Mouse (Mus musculus): ENCODE data around the gene Nbea. TPM values are rescaled to one million over a fixed set of nuclear protein-coding genes. Genes with fewer than 3 reads are reported as not detected.

The Nbea gene
- total RNA-seq, 1 experiment: 9.1 TPM

GRCm38 (mm10) chr3:56181025-56181424 is 2.5 kb downstream of the Nbea start:
- DNase-seq (ENCODE audit: low read depth, low spot score): no peak
- TF ChIP-seq ZNF384 (IDR thresholded peaks at IDR 0.05; ENCODE audit: low read depth, low read length) (no peak), MAFK (IDR thresholded peaks at IDR 0.05; ENCODE audit: insufficient read depth, low read depth, low read length) (no peak), ZC3H11A (IDR thresholded peaks at IDR 0.05; ENCODE audit: borderline replicate concordance, low read depth, low read length) (no peak), HCFC1 (IDR thresholded peaks at IDR 0.05; ENCODE audit: borderline replicate concordance, insufficient read depth, low read length) (no peak), CHD2 (IDR thresholded peaks at IDR 0.05; ENCODE audit: low read depth, low read length) (no peak)
- Histone ChIP-seq H3K4me1 (ENCODE audit: control insufficient read depth in 2 of 2, insufficient read depth in 2 of 2, low read length in 2 of 2, poor library complexity in 1 of 2) (no peaks in the 10 kb centered on the region), H3K9ac (ENCODE audit: insufficient read depth, low read depth, low read length, poor library complexity, severe bottlenecking) (no peak overlapping the region), H3K4me3 (ENCODE audit: insufficient read depth in 1 of 2, low read depth in 1 of 2, low read length in 2 of 2, poor library complexity in 1 of 2, severe bottlenecking in 1 of 2) (no peak overlapping the region), H3K9me3 (ENCODE audit: control insufficient read depth, insufficient read depth, low read depth, low read length) (no peaks in the 10 kb centered on the region), H3K36me3 (ENCODE audit: control insufficient read depth, insufficient read depth, low read length, poor library complexity, severe bottlenecking) (no peaks in the 10 kb centered on the region), H3K27ac (ENCODE audit: insufficient read depth, low read depth, low read length, poor library complexity, severe bottlenecking) (no peak overlapping the region)
- in situ Hi-C loops (cut with MboI; ENCODE audit: low sequenced_read_pairs in 2 of 2, unreplicated experiment in 2 of 2): no loop called here

- TF ChIP-seq MAFK (IDR thresholded peaks at IDR 0.05; ENCODE audit: insufficient read depth, low read depth, low read length): no peak
- TF ChIP-seq HCFC1 (IDR thresholded peaks at IDR 0.05; ENCODE audit: borderline replicate concordance, insufficient read depth, low read length): no peak
- TF ChIP-seq CHD2 (IDR thresholded peaks at IDR 0.05; ENCODE audit: low read depth, low read length): no peak
- no peak for TF ChIP-seq ZC3H11A (IDR thresholded peaks at IDR 0.05; ENCODE audit: borderline replicate concordance, low read depth, low read length)
- TF ChIP-seq ZNF384 (IDR thresholded peaks at IDR 0.05; ENCODE audit: low read depth, low read length): no peak
- no peak overlapping the region for H3K27ac ChIP-seq (ENCODE audit: insufficient read depth, low read depth, low read length, poor library complexity, severe bottlenecking)
These were observed 25.6 kb downstream of the Nbea start for GRCm38 (mm10) chr3:56157864-56158263.

GRCm38 (mm10) chr3:56126674-56127073 is 56.8 kb downstream of the Nbea start:
- TF ChIP-seq MAFK (IDR thresholded peaks at IDR 0.05; ENCODE audit: insufficient read depth, low read depth, low read length): no peak
- TF ChIP-seq ZNF384 (IDR thresholded peaks at IDR 0.05; ENCODE audit: low read depth, low read length): no peak
- TF ChIP-seq CHD2 (IDR thresholded peaks at IDR 0.05; ENCODE audit: low read depth, low read length): no peak
- no peak for TF ChIP-seq HCFC1 (IDR thresholded peaks at IDR 0.05; ENCODE audit: borderline replicate concordance, insufficient read depth, low read length)
- no peak for TF ChIP-seq ZC3H11A (IDR thresholded peaks at IDR 0.05; ENCODE audit: borderline replicate concordance, low read depth, low read length)
- H3K4me1 ChIP-seq (ENCODE audit: control insufficient read depth in 2 of 2, insufficient read depth in 2 of 2, low read length in 2 of 2, poor library complexity in 1 of 2): no peaks in the 10 kb centered on the region
- H3K9ac ChIP-seq (ENCODE audit: insufficient read depth, low read depth, low read length, poor library complexity, severe bottlenecking): no peak overlapping the region
- no peaks in the 10 kb centered on the region for H3K36me3 ChIP-seq (ENCODE audit: control insufficient read depth, insufficient read depth, low read length, poor library complexity, severe bottlenecking)
- H3K4me3 ChIP-seq (ENCODE audit: insufficient read depth in 1 of 2, low read depth in 1 of 2, low read length in 2 of 2, poor library complexity in 1 of 2, severe bottlenecking in 1 of 2): no peak overlapping the region
- H3K27ac ChIP-seq (ENCODE audit: insufficient read depth, low read depth, low read length, poor library complexity, severe bottlenecking): no peak overlapping the region
- no peaks in the 10 kb centered on the region for H3K9me3 ChIP-seq (ENCODE audit: control insufficient read depth, insufficient read depth, low read depth, low read length)
- no peak for DNase-seq (ENCODE audit: low read depth, low spot score)
- in situ Hi-C loops (cut with MboI; ENCODE audit: low sequenced_read_pairs in 2 of 2, unreplicated experiment in 2 of 2): no loop called here

More at GRCm38 (mm10) chr3:56157864-56158263, 25.6 kb downstream of the Nbea start:
- H3K9ac ChIP-seq (ENCODE audit: insufficient read depth, low read depth, low read length, poor library complexity, severe bottlenecking): no peak overlapping the region
- no peak for DNase-seq (ENCODE audit: low read depth, low spot score)
- no peaks in the 10 kb centered on the region for H3K4me1 ChIP-seq (ENCODE audit: control insufficient read depth in 2 of 2, insufficient read depth in 2 of 2, low read length in 2 of 2, poor library complexity in 1 of 2)
- in situ Hi-C loops (cut with MboI; ENCODE audit: low sequenced_read_pairs in 2 of 2, unreplicated experiment in 2 of 2): no loop called here
- no peak overlapping the region for H3K4me3 ChIP-seq (ENCODE audit: insufficient read depth in 1 of 2, low read depth in 1 of 2, low read length in 2 of 2, poor library complexity in 1 of 2, severe bottlenecking in 1 of 2)
- H3K9me3 ChIP-seq (ENCODE audit: control insufficient read depth, insufficient read depth, low read depth, low read length): no peaks in the 10 kb centered on the region
- H3K36me3 ChIP-seq (ENCODE audit: control insufficient read depth, insufficient read depth, low read length, poor library complexity, severe bottlenecking): no peaks in the 10 kb centered on the region

- in situ Hi-C loops (cut with MboI; ENCODE audit: low sequenced_read_pairs in 2 of 2, unreplicated experiment in 2 of 2): no loop called here
- no peak for TF ChIP-seq ZNF384 (IDR thresholded peaks at IDR 0.05; ENCODE audit: low read depth, low read length)
- TF ChIP-seq MAFK (IDR thresholded peaks at IDR 0.05; ENCODE audit: insufficient read depth, low read depth, low read length): no peak
- TF ChIP-seq ZC3H11A (IDR thresholded peaks at IDR 0.05; ENCODE audit: borderline replicate concordance, low read depth, low read length): no peak
- TF ChIP-seq CHD2 (IDR thresholded peaks at IDR 0.05; ENCODE audit: low read depth, low read length): no peak
- TF ChIP-seq HCFC1 (IDR thresholded peaks at IDR 0.05; ENCODE audit: borderline replicate concordance, insufficient read depth, low read length): no peak
- no peak overlapping the region for H3K9ac ChIP-seq (ENCODE audit: insufficient read depth, low read depth, low read length, poor library complexity, severe bottlenecking)
These were observed 66.9 kb downstream of the Nbea start for GRCm38 (mm10) chr3:56116647-56117046.

GRCm38 (mm10) chr3:56108101-56108500 is 75.4 kb downstream of the Nbea start:
- no peak overlapping the region for H3K4me3 ChIP-seq (ENCODE audit: insufficient read depth in 1 of 2, low read depth in 1 of 2, low read length in 2 of 2, poor library complexity in 1 of 2, severe bottlenecking in 1 of 2)
- no peak for TF ChIP-seq ZC3H11A (IDR thresholded peaks at IDR 0.05; ENCODE audit: borderline replicate concordance, low read depth, low read length)
- TF ChIP-seq CHD2 (IDR thresholded peaks at IDR 0.05; ENCODE audit: low read depth, low read length): no peak
- TF ChIP-seq ZNF384 (IDR thresholded peaks at IDR 0.05; ENCODE audit: low read depth, low read length): no peak
- no peak for TF ChIP-seq HCFC1 (IDR thresholded peaks at IDR 0.05; ENCODE audit: borderline replicate concordance, insufficient read depth, low read length)
- TF ChIP-seq MAFK (IDR thresholded peaks at IDR 0.05; ENCODE audit: insufficient read depth, low read depth, low read length): no peak
- H3K4me1 ChIP-seq (ENCODE audit: control insufficient read depth in 2 of 2, insufficient read depth in 2 of 2, low read length in 2 of 2, poor library complexity in 1 of 2): no peaks in the 10 kb centered on the region
- in situ Hi-C loops (cut with MboI; ENCODE audit: low sequenced_read_pairs in 2 of 2, unreplicated experiment in 2 of 2): no loop called here
- no peaks in the 10 kb centered on the region for H3K9me3 ChIP-seq (ENCODE audit: control insufficient read depth, insufficient read depth, low read depth, low read length)
- no peak overlapping the region for H3K27ac ChIP-seq (ENCODE audit: insufficient read depth, low read depth, low read length, poor library complexity, severe bottlenecking)
- no peaks in the 10 kb centered on the region for H3K36me3 ChIP-seq (ENCODE audit: control insufficient read depth, insufficient read depth, low read length, poor library complexity, severe bottlenecking)
- DNase-seq (ENCODE audit: low read depth, low spot score): no peak
- H3K9ac ChIP-seq (ENCODE audit: insufficient read depth, low read depth, low read length, poor library complexity, severe bottlenecking): no peak overlapping the region

More at GRCm38 (mm10) chr3:56116647-56117046, 66.9 kb downstream of the Nbea start:
- no peak for DNase-seq (ENCODE audit: low read depth, low spot score)
- no peak overlapping the region for H3K4me3 ChIP-seq (ENCODE audit: insufficient read depth in 1 of 2, low read depth in 1 of 2, low read length in 2 of 2, poor library complexity in 1 of 2, severe bottlenecking in 1 of 2)
- H3K9me3 ChIP-seq (ENCODE audit: control insufficient read depth, insufficient read depth, low read depth, low read length): no peaks in the 10 kb centered on the region
- H3K36me3 ChIP-seq (ENCODE audit: control insufficient read depth, insufficient read depth, low read length, poor library complexity, severe bottlenecking): no peaks in the 10 kb centered on the region
- H3K27ac ChIP-seq (ENCODE audit: insufficient read depth, low read depth, low read length, poor library complexity, severe bottlenecking): no peak overlapping the region
- H3K4me1 ChIP-seq (ENCODE audit: control insufficient read depth in 2 of 2, insufficient read depth in 2 of 2, low read length in 2 of 2, poor library complexity in 1 of 2): no peaks in the 10 kb centered on the region

All from ES-E14 (cell line).